Mouse (Mus musculus) mesoderm, embryonic 11.5 days (tissue): ENCODE measurements around the gene Brinp2.
A peak's percentile ranks its signal among the peaks of the same experiment; 100 is the strongest.

Source experiments
- DNase-seq: peaks from one replicate; pipeline ENCODE4 v3.0.0-alpha.2; 2012; ENCODE audit warnings: low read depth, low spot score

Brinp2 gene

DNA sequence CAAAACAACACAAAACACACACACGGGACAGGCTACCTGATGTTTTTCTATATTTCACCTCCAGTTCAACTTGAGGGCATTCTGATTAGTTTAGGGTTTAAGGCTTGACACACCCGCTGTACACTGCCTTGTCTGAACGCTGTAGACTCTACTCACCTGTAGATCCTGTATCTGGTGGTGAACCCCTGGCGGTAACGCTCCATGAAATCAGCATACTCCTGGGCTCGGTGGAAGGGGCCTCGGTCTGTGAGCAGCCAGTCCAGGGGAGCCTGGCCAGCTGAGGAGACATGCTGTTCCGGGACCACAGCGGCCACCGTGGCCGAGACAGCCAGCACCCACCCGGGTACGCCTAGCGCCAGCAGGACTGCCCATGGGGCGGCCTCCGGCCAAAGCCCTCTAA is 60.9 kb downstream of the Brinp2 start:
- DNase-seq, result no peak

DNA sequence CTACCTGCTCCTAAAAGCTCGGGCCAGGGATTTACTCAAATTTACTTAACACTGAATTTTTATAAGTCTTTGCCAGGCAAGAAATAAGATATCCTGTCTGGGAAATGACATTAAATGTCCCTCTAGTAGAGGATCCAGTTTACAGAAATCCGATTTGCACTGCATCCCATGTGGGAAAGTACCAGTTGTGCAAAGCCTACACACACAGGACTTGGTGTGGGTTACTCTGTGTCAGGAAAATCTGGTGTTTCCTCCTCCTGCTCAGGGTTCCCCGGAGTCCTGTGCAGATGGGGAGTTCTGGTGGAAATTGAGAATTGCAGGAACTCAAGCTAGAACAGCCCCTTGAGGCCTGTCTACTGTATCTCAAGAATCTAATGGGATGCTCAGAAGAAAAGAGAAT is 70.9 kb downstream of the Brinp2 start:
- no peak for DNase-seq

DNA sequence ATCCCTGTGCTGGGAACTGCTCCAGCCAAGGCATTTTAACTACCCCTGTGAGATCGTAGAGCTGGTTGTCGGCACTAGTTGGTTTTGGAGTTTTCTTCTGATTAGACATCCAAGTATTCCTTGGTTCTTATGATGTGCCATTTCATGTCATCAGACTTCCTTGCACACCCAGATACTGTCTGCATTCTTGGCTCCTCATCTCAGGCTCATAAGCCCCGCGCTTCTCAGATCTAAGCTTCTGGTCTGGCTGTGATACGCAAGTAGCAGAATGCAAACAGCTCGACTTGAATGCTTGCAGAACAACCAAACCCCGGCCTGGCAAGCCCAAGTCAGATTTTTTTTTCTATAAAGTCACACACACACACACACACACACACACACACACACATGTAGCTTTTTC is 72.3 kb downstream of the Brinp2 start:
- no peak for DNase-seq

DNA sequence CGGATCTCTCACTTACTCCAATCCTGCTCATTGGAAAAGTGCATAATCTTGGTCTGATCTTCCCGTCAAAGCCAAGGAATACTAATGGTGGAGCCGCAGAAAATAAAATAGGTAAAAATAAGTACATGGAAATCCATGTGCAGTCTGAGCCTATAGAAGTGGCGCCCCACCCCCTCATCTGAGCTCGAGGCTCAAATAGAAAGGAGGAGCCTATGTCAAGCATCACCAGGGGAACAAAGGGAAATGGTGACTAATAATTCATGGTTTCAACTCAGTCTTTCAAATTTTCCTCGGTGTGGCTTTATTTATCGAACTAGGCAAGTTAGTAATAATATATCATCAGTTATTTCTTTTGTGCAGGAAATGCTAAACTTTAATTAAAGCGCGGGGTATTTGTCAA is 84.1 kb downstream of the Brinp2 start:
- no peak for DNase-seq

DNA sequence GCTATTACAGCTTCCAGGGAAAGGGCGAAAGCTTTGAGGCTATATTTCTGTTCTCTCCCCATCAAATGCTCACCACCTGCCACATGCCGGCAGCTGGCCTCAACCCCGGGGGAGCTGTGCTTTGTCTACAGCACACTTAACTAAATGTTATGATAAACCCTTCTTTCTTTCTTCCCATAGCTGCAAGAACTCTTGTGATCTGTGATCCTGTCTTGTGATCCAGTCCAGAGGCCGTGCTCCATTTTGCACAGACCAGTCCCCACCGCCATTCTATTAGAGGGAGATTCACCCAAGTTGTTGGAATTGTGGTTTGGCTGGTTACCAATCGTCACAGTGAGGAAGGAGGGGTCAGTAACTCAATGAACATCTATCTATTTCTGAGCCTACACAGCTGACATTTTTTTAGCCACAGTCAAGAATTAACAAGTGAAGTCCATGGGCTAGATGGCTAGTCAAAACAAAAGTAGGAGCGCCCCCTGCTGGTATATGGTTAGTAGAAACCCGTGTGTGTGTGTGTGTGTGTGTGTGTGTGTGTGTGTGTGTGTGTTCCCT is 89.0 kb downstream of the Brinp2 start:
- peak; percentile 72 for DNase-seq

DNA sequence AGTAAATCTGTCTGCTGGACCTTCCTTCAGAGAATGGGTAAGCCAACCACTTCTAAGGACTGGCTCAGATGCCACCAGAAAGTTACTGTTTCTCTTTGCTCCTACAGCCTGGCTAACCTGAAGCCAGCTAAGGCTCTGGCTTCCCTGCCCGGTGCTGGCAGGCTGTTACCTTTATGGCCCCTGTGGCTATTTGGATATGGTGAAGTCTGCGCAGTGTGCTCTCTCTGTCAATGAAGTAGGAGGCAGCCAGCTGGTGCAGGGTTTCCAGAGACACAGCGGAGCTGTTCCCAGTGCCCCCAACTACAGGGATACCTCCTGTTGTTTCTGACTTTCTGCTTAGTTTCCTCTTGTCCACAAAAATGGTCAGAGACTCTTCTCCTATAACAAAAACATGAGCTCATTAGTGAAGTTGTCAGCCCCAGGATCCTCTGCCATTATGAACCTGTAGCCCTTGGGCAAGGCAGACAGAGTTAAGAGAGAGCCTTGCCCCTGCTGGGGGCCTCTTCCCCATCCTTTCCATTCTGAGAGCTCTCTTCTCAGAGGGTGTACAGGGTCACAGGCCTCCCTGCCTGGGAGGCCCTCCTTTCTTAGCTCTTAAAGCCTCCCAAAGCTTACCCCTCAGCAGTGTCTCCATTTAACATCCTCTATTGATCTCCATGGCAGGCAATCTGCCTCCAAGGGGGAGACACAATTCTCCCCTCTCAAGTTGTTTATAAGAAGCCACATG is 89.7 kb downstream of the Brinp2 start:
- no peak for DNase-seq

DNA sequence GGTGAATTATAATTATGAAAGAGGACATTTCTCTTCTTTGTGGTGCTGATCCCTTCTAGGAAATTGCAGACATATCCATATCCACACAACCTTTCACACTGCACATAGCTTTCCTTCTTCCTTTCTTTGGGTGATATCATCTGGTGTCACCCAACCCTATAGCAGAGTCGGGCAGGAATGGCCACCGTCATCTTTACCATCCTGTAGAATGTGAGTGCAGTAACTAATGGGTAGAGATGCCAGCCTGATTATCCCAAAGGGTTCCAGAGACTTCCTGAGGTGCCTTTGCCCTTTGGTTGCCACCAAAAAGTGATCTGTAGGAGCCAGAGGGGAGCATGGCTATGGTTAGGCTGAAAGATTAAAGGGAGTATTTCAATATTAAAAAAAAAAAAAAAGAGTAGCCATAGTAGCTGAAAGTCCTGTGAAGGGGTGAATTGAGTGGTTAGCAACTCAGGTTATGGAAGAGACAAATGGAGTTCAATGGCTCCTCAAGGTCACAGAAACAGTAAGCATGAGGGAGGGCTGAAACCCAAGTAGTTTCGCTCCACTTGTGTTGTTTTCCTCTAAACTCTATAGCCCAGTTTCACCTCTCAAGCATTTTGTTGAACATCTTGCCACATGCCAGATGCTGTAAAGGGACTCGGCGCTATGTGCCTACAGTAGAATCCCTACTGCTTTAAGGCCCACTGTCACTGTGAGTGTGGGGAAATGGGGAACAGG is 96.5 kb downstream of the Brinp2 start:
- no peak for DNase-seq

DNA sequence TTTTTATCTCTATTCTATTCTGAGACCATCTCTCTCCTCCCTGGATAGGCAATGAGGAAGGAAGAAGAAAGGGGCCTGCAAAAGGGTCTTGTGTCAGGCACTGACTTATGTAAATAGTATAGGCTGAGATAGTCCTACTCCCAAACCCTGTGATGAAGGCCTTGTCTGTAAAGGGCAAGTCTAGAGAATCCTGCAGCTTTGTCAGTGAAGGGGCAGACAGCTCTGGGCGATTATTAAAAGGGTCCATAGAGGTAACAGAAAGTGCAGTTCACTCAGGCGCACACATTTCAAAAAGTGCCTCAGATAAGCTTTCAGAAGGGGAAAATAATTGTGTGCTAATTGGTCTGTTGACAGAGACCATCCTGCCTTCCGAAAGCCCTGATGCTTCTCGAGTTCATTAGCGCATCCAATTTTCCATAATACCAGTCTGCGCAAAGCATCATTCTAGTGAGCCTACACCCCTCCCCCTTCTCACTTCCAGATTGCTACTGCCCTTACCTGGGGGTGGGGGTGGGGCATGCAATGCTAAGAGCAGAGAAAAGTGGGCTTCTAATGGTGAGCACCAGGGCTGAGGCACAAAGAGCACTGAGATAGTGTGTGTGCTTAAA is 97.3 kb downstream of the Brinp2 start:
- DNase-seq, result no peak

DNA sequence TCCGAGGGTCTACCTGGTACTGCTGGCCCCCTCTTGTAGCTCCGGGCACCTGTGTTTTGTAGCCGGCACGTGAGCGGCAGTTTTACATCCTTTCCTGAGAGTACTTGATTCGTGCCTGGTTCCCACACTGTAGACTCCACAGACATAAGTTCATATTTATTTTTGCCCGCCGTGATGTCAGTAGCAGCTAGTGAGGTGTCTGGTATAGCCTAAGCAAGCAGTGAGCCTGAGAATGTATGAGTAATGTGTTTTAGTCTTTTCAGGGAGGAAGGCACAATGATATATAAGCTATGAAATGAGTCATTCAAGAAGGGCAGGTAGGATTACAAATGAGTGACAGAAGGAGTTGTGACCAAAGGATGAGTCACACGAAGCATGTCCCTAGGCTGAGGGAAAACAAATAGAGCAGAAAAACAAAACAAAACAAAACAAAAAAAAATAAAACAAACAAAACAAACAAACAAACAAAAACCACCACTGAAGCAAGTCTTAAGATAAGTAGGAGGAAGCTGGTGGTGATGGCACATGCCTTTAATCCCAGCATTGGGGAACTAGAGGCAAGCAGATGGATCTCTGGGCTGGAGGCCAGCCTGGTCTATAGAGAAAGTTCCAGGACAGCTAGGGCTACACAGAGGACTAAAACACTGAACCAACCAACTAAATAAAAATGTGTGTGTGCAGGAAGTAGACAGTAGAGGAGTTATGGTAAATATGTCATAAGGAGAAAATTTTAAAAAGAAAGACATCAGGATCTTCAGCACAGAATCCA is 100.0 kb downstream of the Brinp2 start:
- DNase-seq, result no peak

DNA sequence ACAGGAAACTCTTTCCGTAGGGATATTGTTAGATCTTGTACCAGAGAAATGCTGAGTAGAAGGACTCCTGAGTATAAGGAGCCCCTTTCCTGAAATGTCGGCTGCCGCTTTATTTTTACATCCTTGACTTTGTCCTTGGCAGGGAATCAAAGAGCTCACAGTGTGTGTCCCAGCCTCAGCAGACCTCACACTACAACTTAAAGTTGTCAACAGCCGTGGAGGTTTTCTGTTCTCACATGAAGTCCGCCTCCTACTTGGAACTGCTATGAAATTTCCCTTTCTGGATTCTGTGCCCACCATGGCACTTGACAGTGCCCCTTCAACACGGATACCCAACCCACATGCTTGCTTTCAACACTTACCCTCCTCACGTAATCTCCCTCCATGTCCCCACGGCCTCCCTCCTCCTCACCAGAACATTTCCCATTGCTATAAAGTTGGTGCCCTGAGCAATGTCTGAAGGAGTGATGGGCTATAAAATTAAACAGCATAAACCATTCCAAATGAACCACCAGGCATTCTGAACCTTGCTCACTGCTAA is 103.4 kb downstream of the Brinp2 start:
- no peak for DNase-seq

DNA sequence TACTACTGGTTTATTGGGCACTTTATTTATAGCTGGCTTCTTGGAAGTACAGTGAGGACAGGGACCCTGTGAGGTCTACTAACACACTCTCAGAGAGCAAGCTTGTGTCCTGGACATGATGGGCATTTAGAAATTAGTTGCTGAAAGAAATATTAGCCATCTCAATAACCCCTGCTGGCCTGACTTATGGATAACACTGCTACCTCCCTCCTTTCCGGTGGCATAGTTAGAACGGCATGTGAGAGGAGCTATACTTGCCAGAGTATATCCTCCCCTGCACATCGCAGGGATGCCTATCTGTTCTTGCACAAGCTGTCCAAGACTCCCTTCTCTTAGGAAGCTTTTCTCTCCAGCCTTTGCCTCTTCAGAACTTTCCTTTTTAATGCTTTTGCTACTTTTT is 107.9 kb downstream of the Brinp2 start:
- DNase-seq, result no peak

DNA sequence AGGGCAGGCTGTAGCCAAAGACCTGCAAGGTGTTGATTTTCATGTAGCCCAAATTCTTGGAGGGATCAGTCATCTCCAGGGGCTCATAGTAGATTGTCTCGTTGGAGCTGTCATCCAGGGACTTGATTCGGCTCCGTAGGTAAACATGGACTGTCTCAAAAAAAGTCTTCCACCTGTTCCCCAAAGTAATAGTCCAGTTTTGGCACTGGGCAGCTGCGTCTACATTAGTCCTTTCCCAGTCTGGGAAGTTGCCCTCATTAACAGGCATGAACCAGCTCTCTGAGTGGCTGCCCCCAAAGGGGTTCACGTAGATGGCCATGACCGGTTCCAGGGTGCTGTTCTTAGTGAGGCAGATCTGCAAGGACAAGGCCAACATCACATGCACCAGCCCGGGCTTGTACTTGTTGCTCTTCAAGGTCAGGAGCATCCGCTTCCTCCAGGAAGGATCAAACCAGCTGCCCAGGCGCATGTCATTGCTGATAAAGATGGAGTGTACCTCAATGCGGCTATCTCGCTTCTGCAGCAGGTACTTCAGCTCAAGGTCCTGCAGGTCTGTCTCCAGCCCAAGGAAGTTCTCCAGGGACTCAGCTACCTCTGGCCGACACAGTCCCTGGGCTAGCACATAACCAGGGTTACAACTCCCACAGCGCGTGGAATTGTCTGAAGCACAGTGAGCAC is 109.5 kb downstream of the Brinp2 start:
- DNase-seq, result no peak

DNA sequence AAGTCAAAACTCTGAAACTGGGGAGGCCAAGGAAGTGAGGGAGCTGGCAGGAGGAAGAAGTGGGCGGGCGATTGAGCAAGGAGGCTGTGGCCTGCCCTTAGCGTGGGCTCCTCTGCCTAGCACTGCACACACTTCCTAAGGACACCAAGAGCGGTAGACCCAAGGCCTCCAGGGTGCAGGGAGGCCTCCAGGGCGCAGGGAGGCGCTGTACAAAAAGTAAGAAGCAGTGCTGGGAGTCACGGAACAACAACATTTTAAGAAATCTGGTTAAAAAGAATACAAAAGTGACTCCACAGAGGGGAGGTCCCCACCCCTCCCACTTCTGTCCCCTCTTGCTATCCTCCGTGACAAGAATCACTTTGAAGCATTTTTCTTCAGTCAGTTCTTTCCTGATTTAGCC is 110.6 kb downstream of the Brinp2 start:
- no peak for DNase-seq

DNA sequence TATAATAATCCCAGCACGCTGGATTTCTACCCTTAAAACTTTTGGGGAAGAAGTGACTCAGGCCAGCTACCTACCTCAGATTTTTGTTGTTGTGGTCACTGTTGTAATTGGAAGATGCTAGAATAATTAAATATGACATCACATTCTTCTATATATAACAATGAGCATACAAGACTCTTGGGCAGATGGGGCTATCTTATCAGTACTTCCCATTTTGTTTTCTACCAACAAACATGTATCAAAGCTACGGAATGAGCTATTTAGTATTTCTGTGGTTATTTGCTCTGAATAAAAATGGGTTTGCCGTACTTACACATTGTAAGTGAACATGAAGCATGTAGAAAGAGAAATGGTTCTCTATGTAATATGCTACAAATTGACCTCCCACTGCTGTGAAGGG is 112.1 kb downstream of the Brinp2 start:
- DNase-seq, result no peak

DNA sequence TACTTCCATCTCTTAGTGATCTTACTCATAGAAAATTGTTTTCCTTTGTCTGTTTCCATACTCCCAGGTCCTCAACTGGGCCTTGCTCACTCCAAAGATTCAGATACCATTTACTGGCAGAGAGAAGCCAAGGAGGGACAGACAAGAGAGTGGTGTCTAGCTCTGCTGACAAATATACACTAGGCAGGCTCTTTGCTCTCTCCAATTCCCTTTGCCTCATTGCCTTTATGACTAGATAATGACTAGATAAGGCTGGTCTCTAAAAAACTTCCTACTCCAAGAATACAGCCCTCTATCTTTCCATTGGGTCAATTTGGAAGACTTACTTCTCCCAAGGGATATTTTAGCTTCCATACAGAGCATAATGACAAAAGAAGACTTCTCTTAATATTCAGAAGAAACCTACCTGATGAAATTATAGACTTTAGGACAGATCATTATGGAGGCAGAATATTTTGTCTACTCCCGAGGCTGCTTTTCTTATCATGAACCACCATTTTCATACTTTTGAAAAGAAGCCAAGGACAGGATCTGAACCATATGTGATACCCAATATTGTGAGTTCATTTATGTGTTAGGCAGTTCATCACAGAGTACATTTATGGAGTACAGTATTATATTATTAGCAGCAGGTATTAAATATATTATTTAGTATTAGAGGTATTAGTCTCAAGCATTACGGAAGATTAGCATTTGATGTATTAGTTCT is 114.1 kb downstream of the Brinp2 start:
- no peak for DNase-seq

DNA sequence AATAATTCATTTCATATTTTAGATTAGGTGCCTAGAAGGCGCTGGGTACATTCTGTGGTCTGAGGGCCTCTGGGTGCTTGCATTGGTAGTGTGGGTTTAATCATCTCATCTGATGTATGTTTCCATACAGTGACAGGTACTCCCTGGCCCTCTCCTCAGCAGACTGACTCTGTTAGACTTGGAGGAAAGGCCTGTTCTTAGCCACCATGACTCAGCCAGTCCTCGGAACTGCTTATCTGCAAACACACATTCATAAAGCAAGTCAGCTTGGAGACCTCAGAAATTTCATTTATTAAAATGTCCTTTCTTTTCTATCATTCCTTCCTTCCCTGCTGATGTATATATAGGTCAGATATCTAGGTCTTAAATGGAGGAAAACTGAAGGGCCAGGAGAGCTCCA is 116.3 kb downstream of the Brinp2 start:
- DNase-seq, result no peak

DNA sequence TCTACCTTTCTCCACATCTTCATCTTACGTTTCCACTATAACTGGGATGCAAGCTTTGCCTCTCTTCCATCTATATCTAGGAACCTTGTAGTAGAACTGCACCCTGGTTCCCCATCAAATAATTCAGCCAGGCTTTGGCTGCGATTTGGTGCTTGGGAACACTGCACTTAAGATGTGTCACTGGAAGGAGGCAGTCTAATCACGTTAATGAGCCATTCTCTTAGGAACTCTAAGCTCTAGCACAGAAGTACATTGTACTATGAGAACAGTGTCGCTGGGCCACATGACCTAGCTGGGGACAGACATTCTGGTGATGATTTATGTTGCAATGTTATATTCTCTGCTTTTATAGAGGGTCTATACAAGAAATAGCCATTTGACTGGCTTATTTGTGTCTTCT is 117.4 kb downstream of the Brinp2 start:
- peak; percentile 28 for DNase-seq

DNA sequence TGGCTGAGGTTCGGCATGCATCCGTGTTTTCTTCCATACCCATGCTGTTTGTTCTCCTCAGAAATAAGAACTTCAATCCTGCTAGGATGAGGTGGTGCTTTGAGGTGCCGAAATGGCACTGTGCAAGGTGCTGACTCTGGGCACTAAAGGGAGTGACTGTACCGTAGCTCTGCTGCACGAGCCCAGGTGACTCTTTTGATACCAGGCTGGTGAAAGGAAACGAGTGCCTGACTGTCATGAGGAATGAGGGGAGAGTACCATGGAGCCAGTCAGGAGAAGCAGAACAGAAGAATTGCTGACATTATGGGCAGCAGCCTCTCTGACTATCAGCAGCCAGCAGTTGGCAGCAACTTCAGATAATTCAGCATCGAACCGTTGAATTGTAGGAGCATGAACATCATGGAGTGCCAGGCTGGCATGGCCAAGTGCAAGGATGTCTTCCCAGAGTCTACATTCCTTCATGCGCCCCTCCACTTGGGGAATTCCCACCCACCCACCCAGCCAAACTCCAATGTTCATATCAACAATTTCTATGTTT is 127.4 kb downstream of the Brinp2 start:
- DNase-seq, result no peak

DNA sequence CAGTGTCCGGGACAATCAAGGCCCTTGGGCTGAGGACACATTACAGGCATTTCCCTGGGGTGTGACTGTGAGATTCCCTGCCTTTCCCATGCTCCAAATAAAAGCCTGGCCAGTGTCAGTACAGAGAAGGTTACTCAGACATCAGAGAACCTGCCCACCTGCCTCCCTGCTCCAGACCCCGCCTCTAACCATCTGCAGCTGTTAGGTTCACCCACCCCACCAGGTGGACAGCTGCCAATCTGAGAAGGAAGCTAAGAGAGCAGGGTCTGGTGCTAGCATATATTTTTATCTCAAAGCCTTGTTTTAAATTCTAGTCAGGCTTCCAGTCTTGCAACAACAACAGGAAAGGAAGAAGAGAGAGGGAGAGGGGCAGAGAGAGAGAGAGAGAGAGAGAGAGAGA is 128.9 kb downstream of the Brinp2 start:
- DNase-seq, result no peak

DNA sequence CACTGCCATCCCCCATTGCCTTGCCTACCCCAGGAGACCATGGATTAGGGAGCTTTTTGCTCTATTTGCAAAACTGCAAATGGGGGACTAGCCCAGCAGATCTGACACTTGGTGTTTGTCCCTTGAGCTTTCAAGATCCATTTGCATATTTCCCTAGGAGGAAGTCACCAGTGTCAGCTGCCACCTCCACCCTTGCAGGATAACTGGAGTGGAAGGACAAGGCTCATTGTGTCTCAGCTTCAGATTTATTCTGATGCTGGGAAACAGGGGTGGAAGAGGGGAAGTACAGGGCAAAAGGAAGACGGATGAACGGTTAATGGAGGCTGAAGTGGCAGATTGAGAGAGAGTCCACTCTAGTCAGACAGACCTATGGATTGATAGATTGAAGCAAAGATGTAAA is 129.4 kb downstream of the Brinp2 start:
- no peak for DNase-seq
